Mouse (Mus musculus): ENCODE results near the gene Klf14.

DNA sequence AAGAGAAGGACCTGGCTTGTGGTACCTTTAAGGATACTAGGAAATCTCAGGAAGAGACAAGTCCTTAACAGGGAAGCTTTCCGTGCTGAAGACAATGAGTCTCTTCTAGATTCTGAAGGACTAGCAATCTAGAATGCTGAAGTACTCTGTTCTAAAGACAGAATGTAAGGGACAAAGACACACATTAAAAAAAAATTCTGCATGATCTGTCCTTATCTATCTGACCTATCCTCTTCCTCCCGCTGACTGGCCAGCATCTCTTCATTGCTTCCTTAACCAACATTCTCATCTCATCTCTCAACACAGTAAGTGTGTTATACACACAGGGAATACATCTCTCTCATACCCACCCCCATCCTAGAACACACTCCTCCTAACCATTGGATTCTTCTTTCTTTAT lies 43.4 kb downstream of the Klf14 start, which contains the start of gene Tsga13:
- TF ChIP-seq GATA1 (IDR thresholded peaks at IDR 0.05; ENCODE audit: borderline replicate concordance, low read length) (no peak), CTCF (IDR thresholded peaks at IDR 0.05; ENCODE audit: low read depth, low read length) (no peak), TAL1 (conservative IDR thresholded peaks at IDR 0.05; ENCODE audit: low read depth, low read length) (no peak), POLR2AphosphoS5 (IDR thresholded peaks at IDR 0.05; ENCODE audit: insufficient replicate concordance, low read depth, low read length) (no peak)

Data from G1E (cell line).